Mouse (Mus musculus): ENCODE measurements around the gene Itgb7. TPM values are rescaled to one million over a fixed set of nuclear protein-coding genes. Genes with fewer than 3 reads are reported as not detected.

The Itgb7 gene
- polyA plus RNA-seq, 1 experiment from 2014 or later: 1.3 TPM

GRCm38 (mm10) chr15:102270274-102270960 is 38.7 kb upstream of the Itgb7 start, which contains the start of gene Gm9918:
Gene Gm9918 (plus strand): TSS chr15:102270563.
- H3K9me3 ChIP-seq (replicated peaks; ENCODE audit: control insufficient read depth, low read length): no peaks in the 10 kb centered on the region
- H3K27ac ChIP-seq (replicated peaks; ENCODE audit: low read depth, low read length): no peak within 1 kb of the TSS
- peak within 1 kb of the TSS; percentile 21 for H3K4me3 ChIP-seq (ENCODE audit: low read depth, low read length)
- WGBS: 6% methylated on average over 21 of the region's 21 CpGs
- ATAC-seq (replicated peaks; ENCODE audit: insufficient number of reproducible peaks, low FRiP score, low TSS enrichment, low read depth) (0 out of 2 replicates have a peak, but pooled peaks have one; percentile 36), DNase-seq (ENCODE audit: low spot score) (no peak)
- no peaks in the 10 kb centered on the region for H3K27me3 ChIP-seq (ENCODE audit: control insufficient read depth, insufficient read depth, low read length)
- peak within 1 kb of the TSS; percentile 60 for H3K4me2 ChIP-seq (ENCODE audit: low read depth, low read length)
- peak within 1 kb of the TSS; percentile 13 for H3K9ac ChIP-seq (replicated peaks; ENCODE audit: low read length)
- H3K36me3 ChIP-seq (replicated peaks; ENCODE audit: control insufficient read depth, insufficient read depth, low read depth, low read length): no peaks in the 10 kb centered on the region
- peaks cover 5% of the 10 kb centered on the region for H3K4me1 ChIP-seq (ENCODE audit: control insufficient read depth, insufficient read depth, low read length)

- no peaks in the 10 kb centered on the region for H3K36me3 ChIP-seq (replicated peaks; ENCODE audit: control insufficient read depth, insufficient read depth, low read depth, low read length)
- H3K9me3 ChIP-seq (replicated peaks; ENCODE audit: control insufficient read depth, low read length): no peaks in the 10 kb centered on the region
- H3K27me3 ChIP-seq (ENCODE audit: control insufficient read depth, insufficient read depth, low read length): no peaks in the 10 kb centered on the region
- DNase-seq (ENCODE audit: low spot score) (no peak), ATAC-seq (replicated peaks; ENCODE audit: insufficient number of reproducible peaks, low FRiP score, low TSS enrichment, low read depth) (no peak)
- no peak overlapping the region for H3K27ac ChIP-seq (replicated peaks; ENCODE audit: low read depth, low read length)
- no peak overlapping the region for H3K4me2 ChIP-seq (ENCODE audit: low read depth, low read length)
- WGBS: 89% methylated on average over 5 of the region's 5 CpGs
- H3K4me1 ChIP-seq (ENCODE audit: control insufficient read depth, insufficient read depth, low read length): peaks cover 5% of the 10 kb centered on the region
- H3K4me3 ChIP-seq (ENCODE audit: low read depth, low read length): no peak overlapping the region
- H3K9ac ChIP-seq (replicated peaks; ENCODE audit: low read length): no peak overlapping the region
Observed at GRCm38 (mm10) chr15:102265548-102265947, 33.8 kb upstream of the Itgb7 start.

GRCm38 (mm10) chr15:102263037-102263436 is 31.3 kb upstream of the Itgb7 start:
- Histone ChIP-seq H3K27me3 (ENCODE audit: control insufficient read depth, insufficient read depth, low read length) (no peaks in the 10 kb centered on the region), H3K27ac (replicated peaks; ENCODE audit: low read depth, low read length) (no peak overlapping the region)
- 78% methylated on average over 2 of the region's 2 CpGs for WGBS

GRCm38 (mm10) chr15:102262582-102262981 is 30.8 kb upstream of the Itgb7 start:
- Histone ChIP-seq H3K4me2 (ENCODE audit: low read depth, low read length) (no peak overlapping the region), H3K9me3 (replicated peaks; ENCODE audit: control insufficient read depth, low read length) (no peaks in the 10 kb centered on the region), H3K9ac (replicated peaks; ENCODE audit: low read length) (no peak overlapping the region; the same call in 1 of the 2 replicates), H3K36me3 (replicated peaks; ENCODE audit: control insufficient read depth, insufficient read depth, low read depth, low read length) (no peaks in the 10 kb centered on the region), H3K27me3 (ENCODE audit: control insufficient read depth, insufficient read depth, low read length) (no peaks in the 10 kb centered on the region), H3K27ac (replicated peaks; ENCODE audit: low read depth, low read length) (peak overlapping the region; percentile 28; the same call in 1 of the 2 replicates), H3K4me1 (ENCODE audit: control insufficient read depth, insufficient read depth, low read length) (peaks cover 12% of the 10 kb centered on the region; the same call in 1 of the 2 replicates), H3K4me3 (ENCODE audit: low read depth, low read length) (no peak overlapping the region)
- 45% methylated on average over 7 of the region's 7 CpGs for whole genome bisulfite sequencing
- ATAC-seq (replicated peaks; ENCODE audit: insufficient number of reproducible peaks, low FRiP score, low TSS enrichment, low read depth): no peak
- no peak for DNase-seq (ENCODE audit: low spot score)

More at GRCm38 (mm10) chr15:102263037-102263436, 31.3 kb upstream of the Itgb7 start:
- no peak overlapping the region for H3K4me2 ChIP-seq (ENCODE audit: low read depth, low read length)
- no peaks in the 10 kb centered on the region for H3K36me3 ChIP-seq (replicated peaks; ENCODE audit: control insufficient read depth, insufficient read depth, low read depth, low read length)
- H3K9me3 ChIP-seq (replicated peaks; ENCODE audit: control insufficient read depth, low read length): no peaks in the 10 kb centered on the region
- no peak overlapping the region for H3K9ac ChIP-seq (replicated peaks; ENCODE audit: low read length)
- no peak overlapping the region for H3K4me3 ChIP-seq (ENCODE audit: low read depth, low read length)
- DNase-seq (ENCODE audit: low spot score): no peak
- no peak for ATAC-seq (replicated peaks; ENCODE audit: insufficient number of reproducible peaks, low FRiP score, low TSS enrichment, low read depth)
- peaks cover 9% of the 10 kb centered on the region; the same call in 1 of the 2 replicates for H3K4me1 ChIP-seq (ENCODE audit: control insufficient read depth, insufficient read depth, low read length)

DNA sequence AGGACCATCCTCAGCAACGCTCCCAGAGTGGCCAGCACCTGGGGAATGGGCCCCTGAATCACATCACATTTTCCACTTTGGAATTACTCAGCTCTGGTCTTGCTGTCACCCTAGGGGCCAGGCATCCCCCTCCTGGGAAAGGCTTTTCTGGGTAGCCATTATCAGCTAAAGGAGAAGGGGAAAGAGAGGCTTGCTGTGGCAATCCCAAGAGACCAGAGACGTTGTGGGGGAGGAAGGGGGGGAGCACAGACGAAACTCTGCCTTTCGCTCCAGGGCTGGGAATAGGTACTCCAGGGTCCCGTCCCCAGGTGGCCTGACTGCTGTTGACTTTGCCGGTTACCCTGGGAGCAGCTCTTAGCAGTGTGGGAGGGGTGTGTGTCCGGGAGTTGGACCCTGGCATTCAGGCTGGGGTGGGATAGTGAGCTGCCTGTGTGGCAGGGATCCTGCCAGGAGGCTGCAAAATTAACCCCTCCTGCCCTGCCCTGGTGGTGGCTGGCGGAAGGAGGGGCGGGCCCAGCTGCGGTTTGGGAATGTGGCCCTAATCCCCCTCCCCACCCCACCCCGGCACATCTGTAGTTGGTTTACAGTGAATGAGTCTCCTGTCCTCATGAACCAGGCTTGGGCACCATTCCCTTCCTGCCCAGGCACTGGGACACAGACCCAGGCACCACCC is 27.0 kb upstream of the Itgb7 start:
- ATAC-seq (replicated peaks; ENCODE audit: insufficient number of reproducible peaks, low FRiP score, low TSS enrichment, low read depth): peak; percentile 20; the same call in 1 of the 2 replicates
- H3K4me3 ChIP-seq (ENCODE audit: low read depth, low read length): no peak overlapping the region

DNA sequence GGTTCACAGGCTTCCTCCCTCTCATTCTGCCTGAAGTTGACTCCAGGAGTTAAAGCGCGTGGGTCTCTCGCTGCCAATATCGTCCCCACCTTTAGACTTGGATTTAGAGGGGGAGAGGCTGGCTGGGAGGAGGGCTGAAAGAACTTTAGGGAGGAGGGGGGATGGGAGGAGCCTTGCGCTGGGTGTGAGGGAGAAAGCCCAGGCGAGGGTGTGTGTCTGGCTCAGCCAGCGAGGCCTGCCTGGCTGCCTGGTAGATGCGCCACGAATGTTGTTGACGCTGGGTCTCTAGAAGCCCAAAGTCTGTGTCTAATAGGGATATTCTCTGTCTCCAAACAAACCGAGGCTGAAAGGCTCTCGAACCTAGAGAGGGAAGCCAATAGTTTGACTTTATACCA is 26.3 kb upstream of the Itgb7 start:
- Histone ChIP-seq H3K27ac (replicated peaks; ENCODE audit: low read depth, low read length) (peak overlapping the region; percentile 96), H3K27me3 (ENCODE audit: control insufficient read depth, insufficient read depth, low read length) (peaks cover 2% of the 10 kb centered on the region; the same call in 1 of the 2 replicates), H3K4me3 (ENCODE audit: low read depth, low read length) (peak overlapping the region; percentile 73; the same call in 1 of the 2 replicates), H3K9me3 (replicated peaks; ENCODE audit: control insufficient read depth, low read length) (no peaks in the 10 kb centered on the region), H3K4me1 (ENCODE audit: control insufficient read depth, insufficient read depth, low read length) (peaks cover 18% of the 10 kb centered on the region; the same call in 1 of the 2 replicates), H3K4me2 (ENCODE audit: low read depth, low read length) (peak overlapping the region; percentile 90), H3K36me3 (replicated peaks; ENCODE audit: control insufficient read depth, insufficient read depth, low read depth, low read length) (no peaks in the 10 kb centered on the region), H3K9ac (replicated peaks; ENCODE audit: low read length) (no peak overlapping the region)
- ATAC-seq (replicated peaks; ENCODE audit: insufficient number of reproducible peaks, low FRiP score, low TSS enrichment, low read depth) (no peak), DNase-seq (ENCODE audit: low spot score) (peak; percentile 81)
- 3% methylated on average over 12 of the region's 12 CpGs for WGBS

More for the DNA sequence above, 27.0 kb upstream of the Itgb7 start:
- peaks cover 18% of the 10 kb centered on the region; the same call in 1 of the 2 replicates for H3K4me1 ChIP-seq (ENCODE audit: control insufficient read depth, insufficient read depth, low read length)
- WGBS: 11% methylated on average over 11 of the region's 11 CpGs
- DNase-seq (ENCODE audit: low spot score): peak; percentile 79
- peak overlapping the region; percentile 90 for H3K4me2 ChIP-seq (ENCODE audit: low read depth, low read length)
- peak overlapping the region; percentile 18; the same call in 1 of the 2 replicates for H3K9ac ChIP-seq (replicated peaks; ENCODE audit: low read length)
- H3K9me3 ChIP-seq (replicated peaks; ENCODE audit: control insufficient read depth, low read length): no peaks in the 10 kb centered on the region
- H3K27me3 ChIP-seq (ENCODE audit: control insufficient read depth, insufficient read depth, low read length): peaks cover 2% of the 10 kb centered on the region; the same call in 1 of the 2 replicates
- H3K36me3 ChIP-seq (replicated peaks; ENCODE audit: control insufficient read depth, insufficient read depth, low read depth, low read length): no peaks in the 10 kb centered on the region
- H3K27ac ChIP-seq (replicated peaks; ENCODE audit: low read depth, low read length): peak overlapping the region; percentile 96

- peak within 1 kb of the TSS; percentile 73 for H3K4me3 ChIP-seq (ENCODE audit: low read depth, low read length)
- peak; percentile 72 for DNase-seq (ENCODE audit: low spot score)
- no peaks in the 10 kb centered on the region for H3K36me3 ChIP-seq (replicated peaks; ENCODE audit: control insufficient read depth, insufficient read depth, low read depth, low read length)
- under 1% methylated on average over 41 of the region's 46 CpGs for WGBS
- H3K9ac ChIP-seq (replicated peaks; ENCODE audit: low read length): peak within 1 kb of the TSS; percentile 89
- H3K27ac ChIP-seq (replicated peaks; ENCODE audit: low read depth, low read length): peak within 1 kb of the TSS; percentile 96
- peak within 1 kb of the TSS; percentile 90 for H3K4me2 ChIP-seq (ENCODE audit: low read depth, low read length)
- ATAC-seq (replicated peaks; ENCODE audit: insufficient number of reproducible peaks, low FRiP score, low TSS enrichment, low read depth): 0 out of 2 replicates have a peak, but pooled peaks have one; percentile 21
- no peaks in the 10 kb centered on the region for H3K9me3 ChIP-seq (replicated peaks; ENCODE audit: control insufficient read depth, low read length)
- H3K27me3 ChIP-seq (ENCODE audit: control insufficient read depth, insufficient read depth, low read length): peaks cover 2% of the 10 kb centered on the region; the same call in 1 of the 2 replicates
- H3K4me1 ChIP-seq (ENCODE audit: control insufficient read depth, insufficient read depth, low read length): peaks cover 15% of the 10 kb centered on the region; the same call in 1 of the 2 replicates
Observed at GRCm38 (mm10) chr15:102257202-102258075, 25.7 kb upstream of the Itgb7 start, which contains the start of gene Rarg. Gene Rarg (minus strand): TSS chr15:102257517.
